17 mouse cellular contexts compared by ENCODE assay signal in genomic region chr8:26751651-26752050, GRCm38 (mm10).
A peak's percentile ranks its signal among the peaks of the same experiment; 100 is the strongest.
DNase-seq lines count a peak whose midpoint lies in the region.
"Had no signal": no experiment of that assay in that cellular context is flagged by ENCODE, and none has a peak within 500 bp of the region (broad histone marks: within the 10 kb centered on the region; RNA-seq: fewer than 3 reads in every experiment).

No protein-coding gene starts in this region.

- intact Hi-C loops in left cerebral cortex, postnatal 25 days (cut with DNase I), result loop anchor here (2.0 to 5.0 kb wide), 2 partner anchors 56 to 225 kb away; partner anchors contain the start of gene Zfp703
- intact Hi-C loops in left cerebral cortex, postnatal 10 days (cut with DNase I), result no loop called here

- DNase-seq in frontal cortex, adult 2 months (ENCODE audit: extremely low spot score in 1 of 2, low spot score in 1 of 2), result peak; percentile 33 to 48
- DNase-seq in frontal cortex, postnatal 25 days (ENCODE audit: low spot score in 2 of 2), result no peak
- DNase-seq in left cerebral cortex, postnatal 25 days (ENCODE audit: low spot score in 2 of 2), result peak; percentile 31 to 76
- DNase-seq in left cerebral cortex, postnatal 10 days (ENCODE audit: extremely low spot score in 1 of 2, low spot score in 2 of 2), result no peak
- DNase-seq in right cerebral cortex, postnatal 36 days (ENCODE audit: low spot score in 2 of 2), result peak; percentile 14 to 49
- no peak for DNase-seq in right cerebral cortex, postnatal 14 days
- peak; percentile 45 for DNase-seq in telencephalon, adult 2 months (ENCODE audit: low read depth, low spot score)
- DNase-seq: adrenal gland, postnatal 10 days; adrenal gland, postnatal 36 days; B cell, adult 2 months; cerebellum, adult 11-12 months; cerebellum, adult 8-10 months; cerebellum, postnatal 10 days; cerebellum, postnatal 36 days; embryo, embryonic 11 days; gastrocnemius, adult 2 months; gastrocnemius, postnatal 14 days had no signal

Comparison
In these comparisons a context has a peak if more than half of its experiments do, and no peak if none do; other contexts are left out.
1. DNase-seq: peak in frontal cortex, adult 2 months (2 of 2), left cerebral cortex, postnatal 25 days (2 of 2), right cerebral cortex, postnatal 36 days (2 of 2) and telencephalon, adult 2 months (single experiment); none in frontal cortex, postnatal 25 days (0 of 2), left cerebral cortex, postnatal 10 days (0 of 2) and right cerebral cortex, postnatal 14 days (single experiment).